Mouse (Mus musculus) CD4-positive, CD25-positive, alpha-beta regulatory T cell, adult 2 months (primary cell): ENCODE results near the gene Clcn2.
A peak's percentile ranks its signal among the peaks of the same experiment; 100 is the strongest.

Experiments
- DNase-seq: peaks from one replicate; pipeline ENCODE4 v3.0.0-alpha.2; 2012; ENCODE audit warnings: low read depth, low spot score

The Clcn2 gene

DNA sequence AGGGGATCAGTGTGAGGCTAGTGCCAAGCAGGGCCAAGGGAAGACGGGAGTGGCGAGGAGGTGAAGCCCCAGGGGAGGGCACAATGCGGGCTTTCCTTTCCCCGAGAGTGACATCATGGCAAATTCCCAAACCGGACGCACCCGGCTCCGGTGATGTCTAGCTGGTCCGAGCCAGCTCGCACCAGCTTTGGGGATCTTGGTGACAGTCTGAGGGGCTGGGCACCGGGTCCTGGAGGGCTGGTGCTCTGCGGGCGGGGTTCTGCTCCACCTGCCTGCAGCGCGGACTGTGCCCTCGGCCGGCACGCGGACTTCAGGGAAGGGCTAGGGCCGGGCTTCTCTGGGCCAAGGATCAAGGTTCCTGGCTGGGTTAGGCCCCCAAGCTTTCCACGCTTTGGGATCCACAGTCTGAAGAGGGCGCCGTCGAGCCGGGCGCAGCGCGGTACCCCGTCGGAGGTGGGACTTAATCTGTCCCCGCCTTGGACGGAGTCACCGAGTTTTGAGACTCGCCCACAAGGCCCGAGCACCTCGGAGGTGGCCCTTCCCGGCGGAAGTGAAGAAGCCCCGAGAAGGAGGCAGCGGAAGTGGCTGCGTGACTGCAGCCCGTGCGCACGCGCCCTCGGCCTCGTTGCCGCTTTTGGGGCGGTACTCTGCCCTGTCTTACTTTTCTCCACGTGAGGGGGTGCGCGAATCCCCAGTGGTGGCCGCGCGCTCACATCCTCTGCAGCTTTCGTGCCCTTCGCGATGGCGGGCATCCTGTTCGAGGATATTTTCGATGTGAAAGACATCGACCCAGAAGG, at the start of gene Clcn2, which contains the start of gene Polr2h:
Clcn2 (minus strand) TSS at position 566 of the 797 bp plus-strand sequence.
Polr2h (plus strand) TSS at position 485 of the 797 bp plus-strand sequence.
- peak; percentile 98 for DNase-seq

DNA sequence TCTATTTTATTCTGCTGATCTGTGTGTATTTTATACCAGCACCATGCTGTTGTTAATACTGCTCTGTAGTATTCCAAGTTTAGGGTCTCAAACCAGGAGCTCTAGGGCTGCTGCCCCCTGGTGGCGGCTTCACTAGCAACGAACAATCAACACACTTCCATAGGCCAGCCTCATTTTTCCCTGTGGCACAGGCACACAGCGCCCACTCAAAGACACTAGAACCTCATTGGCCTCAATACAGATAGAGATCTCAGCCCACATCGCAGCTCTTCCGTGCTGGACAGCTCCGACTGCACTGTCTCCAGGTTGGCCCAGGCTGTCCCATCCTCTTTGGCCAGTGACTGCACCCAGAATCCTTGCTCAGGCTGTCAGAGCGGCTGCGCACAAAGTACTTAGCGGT, 47.7 kb upstream of the Clcn2 start:
- peak; percentile 78 for DNase-seq

DNA sequence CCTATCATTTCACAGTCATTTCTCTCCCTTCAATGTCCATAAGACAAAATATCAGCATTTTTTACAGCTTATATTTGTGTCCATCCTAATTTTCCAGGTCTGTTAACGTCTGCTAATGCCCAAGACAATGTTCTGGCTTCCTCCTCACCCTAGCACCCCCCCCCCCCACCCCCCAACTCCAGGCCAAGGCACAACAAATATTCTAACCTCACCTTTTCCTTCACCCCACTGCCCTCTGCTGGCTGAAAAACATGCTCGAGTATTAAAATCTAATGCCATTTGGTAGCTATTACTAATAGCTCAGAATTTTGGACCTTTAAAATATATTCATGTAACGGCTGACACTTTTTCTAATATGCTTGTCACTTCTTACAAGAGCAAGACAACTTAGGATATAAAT, 44.1 kb upstream of the Clcn2 start:
- peak; percentile 67 for DNase-seq

DNA sequence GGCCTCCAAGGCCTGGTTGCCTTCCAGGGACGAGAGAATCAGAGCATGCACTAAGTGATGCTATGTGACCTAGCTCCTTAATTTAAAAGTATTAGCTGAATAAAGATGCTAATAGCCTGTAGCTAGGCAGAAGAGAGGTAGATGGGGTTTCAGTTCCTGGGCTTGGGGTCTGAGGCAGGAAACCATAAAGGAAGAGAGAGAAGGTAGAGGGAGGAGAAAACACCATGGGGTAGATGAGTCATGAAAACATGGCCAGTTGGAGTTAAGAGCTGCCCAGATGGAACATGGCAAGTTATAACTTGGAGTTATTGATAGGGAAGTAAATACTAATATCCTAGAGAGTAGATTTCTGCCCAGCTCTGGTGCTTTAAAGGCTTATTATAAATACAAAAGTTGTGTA, 39.8 kb upstream of the Clcn2 start:
- DNase-seq = no peak

DNA sequence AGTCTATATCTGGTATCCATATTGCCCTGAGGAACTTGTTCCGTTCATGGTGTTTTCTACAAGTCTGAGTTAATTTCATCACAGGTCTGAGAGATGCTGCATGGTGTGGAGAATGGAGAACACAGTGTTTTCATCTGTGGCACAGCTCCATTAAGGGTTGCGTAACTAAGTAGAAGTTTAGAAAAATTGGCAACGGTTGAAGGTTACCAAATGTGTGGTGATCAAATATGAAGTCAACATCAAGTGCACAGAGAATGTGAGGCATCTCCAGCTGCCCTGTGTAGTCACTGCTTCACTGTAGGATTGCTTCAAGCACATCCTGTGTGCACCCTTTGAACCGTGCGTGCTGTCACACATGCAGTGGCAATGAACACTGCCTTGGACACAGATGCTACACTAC, 38.5 kb upstream of the Clcn2 start:
- no peak for DNase-seq

DNA sequence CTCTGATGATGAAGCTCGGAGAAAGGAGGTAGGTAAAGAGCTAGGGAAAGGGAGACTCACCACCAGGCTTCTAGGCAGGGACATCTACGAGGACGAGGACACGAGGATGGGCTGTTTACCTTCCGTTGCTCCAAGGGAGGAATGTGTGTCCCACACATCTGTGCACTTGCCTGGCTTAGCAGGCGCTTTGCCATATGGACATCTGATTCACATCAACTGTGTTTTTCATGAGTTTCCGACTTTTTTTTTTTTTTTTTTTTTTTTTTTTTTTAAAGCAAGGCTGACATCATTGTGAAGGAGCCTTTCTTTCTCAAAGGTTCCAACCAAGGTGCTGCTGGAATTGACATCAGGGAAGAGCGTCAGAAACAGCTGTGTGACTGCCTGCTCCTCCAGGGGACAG, 33.0 kb upstream of the Clcn2 start:
- no peak for DNase-seq

DNA sequence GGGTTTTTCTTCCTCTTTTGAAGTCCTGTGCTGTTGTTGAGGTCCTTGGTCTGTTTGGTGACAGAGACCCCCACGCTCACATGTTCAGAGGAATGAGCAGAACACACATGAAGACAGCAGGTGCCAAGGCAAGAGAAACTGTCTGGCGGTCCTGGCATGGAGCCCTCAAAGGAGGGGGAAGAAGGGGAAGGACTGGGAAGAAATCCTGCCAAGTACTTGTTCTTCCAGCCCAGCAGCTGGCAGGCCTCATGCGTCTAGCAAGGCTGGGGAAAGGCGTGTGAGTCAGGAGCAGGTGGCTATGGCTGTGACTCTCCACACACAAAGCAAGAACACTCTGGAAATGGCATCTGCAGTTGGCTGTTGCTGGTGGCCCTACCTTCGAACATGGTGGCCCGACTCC, 29.1 kb upstream of the Clcn2 start:
- DNase-seq = no peak

DNA sequence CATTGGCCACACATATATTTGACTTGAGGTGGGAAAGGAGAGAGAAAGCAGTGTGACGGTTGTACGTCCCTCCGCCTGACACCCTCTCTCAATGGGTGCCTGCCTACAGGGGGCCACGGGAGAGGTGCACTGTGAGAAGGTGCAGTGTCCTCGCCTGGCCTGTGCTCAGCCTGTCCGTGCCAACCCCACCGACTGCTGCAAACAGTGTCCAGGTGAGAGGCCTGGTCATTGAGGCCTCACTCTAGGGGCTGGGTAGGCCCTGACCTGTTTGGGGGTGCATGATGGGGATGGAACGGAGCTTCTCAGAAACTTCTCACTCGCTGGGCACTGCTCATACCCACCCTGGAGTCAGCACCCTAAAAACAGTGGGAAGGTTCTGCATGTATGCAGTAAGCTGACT, 22.3 kb upstream of the Clcn2 start:
- no peak for DNase-seq

DNA sequence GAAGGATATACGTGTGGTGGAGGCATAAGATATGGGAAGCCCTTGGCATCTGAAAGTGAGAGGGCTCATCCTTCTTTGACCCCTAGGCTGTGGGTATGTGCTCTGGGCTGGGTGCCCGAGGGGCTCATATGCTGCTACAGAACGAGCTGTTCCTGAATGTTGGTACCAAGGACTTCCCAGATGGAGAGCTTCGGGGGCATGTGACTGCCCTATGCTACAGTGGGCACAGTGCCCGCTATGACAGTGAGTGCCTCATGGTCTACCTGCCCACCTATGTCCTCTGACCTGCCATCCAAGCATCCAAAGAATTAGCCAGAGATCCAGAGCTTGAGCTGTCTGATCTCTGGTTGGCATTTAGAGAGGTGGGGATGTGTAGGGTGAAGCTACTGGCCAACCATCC, 19.3 kb upstream of the Clcn2 start:
- DNase-seq = no peak

DNA sequence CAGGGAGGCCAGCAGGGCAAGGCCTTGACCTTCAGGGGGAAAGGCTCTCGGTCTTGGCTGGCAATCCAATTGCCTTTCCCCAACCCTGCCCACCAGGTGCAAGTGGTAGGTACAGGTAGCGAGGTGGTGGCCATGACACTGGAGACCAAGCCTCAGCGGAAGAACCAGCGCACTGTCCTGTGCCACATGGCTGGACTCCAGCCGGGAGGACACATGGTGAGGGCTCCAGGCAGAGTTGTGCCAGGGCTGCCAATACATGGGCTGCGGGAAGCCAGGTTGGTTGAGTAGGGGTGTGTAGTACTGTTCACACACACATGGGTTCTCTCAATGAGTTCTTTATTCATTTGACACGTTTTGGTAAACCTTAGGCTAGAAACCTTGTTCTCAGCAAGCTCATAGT, 18.6 kb upstream of the Clcn2 start:
- DNase-seq = no peak

DNA sequence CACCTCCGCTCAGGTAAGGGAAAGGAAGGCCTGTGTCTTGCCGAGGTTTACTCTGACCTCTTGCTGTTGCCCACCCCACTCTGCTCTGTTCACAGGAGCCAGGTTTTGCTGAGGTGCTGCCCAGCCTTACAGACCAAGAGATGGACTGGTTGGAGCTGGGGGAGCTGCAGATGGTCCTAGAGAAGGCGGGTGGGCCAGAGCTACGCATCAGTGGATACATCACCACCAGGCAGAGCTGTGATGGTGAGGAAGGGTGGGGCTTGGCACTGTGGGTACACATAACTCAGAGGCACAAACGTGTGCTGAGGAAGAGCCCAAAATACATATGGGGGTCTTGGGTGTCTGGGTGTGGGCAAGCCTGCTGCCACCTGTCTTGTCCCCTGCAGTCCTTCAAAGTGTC, 18.1 kb upstream of the Clcn2 start:
- DNase-seq = no peak

DNA sequence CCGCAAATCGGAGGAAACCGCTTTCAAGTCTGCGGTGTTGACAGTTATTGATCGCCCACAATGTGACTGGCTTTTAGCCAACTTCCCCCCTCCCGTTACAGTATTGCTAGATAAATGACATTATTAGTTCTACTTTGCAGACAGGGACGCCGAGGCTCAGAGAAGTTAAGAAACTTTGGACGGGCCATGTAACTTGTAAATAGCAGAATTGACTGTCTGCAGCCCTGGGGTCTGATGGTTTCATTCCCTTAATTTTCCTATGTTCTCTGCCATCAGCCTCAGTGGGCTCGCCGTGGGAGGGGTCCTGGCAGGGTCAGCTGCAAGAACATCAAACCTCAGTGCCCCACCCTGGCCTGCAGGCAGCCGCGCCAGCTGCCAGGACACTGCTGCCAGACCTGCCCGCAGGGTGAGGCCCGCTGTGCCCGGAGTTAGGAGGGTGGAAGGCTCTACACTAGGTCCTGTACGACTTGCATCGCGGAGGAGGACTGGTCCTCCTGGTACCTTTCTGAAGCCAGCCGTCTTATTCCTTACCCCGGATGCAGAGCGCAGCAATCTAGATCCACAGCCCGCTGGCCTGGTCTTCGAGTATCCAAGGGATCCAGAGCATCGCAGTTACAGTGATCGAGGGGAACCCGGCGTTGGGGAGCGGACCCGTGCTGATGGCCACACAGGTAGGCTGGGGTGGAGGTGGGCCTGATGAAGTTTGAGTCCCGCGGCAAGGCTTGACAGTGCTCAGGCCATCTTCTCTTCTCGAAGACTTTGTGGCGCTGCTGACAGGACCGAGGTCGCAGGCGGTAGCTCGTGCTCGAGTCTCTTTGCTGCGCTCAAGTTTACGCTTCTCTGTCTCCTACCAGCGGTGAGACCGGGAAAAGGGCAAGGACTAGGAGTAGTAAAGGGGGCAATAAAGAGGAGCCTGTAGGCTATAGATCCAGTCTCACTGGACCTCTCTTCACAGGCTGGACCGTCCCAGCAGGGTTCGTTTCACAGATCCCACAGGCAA, 16.5 kb upstream of the Clcn2 start, which contains the start of gene Thpo:
Thpo (minus strand) TSS at position 781 of the 1,000 bp plus-strand sequence.
- DNase-seq = no peak

DNA sequence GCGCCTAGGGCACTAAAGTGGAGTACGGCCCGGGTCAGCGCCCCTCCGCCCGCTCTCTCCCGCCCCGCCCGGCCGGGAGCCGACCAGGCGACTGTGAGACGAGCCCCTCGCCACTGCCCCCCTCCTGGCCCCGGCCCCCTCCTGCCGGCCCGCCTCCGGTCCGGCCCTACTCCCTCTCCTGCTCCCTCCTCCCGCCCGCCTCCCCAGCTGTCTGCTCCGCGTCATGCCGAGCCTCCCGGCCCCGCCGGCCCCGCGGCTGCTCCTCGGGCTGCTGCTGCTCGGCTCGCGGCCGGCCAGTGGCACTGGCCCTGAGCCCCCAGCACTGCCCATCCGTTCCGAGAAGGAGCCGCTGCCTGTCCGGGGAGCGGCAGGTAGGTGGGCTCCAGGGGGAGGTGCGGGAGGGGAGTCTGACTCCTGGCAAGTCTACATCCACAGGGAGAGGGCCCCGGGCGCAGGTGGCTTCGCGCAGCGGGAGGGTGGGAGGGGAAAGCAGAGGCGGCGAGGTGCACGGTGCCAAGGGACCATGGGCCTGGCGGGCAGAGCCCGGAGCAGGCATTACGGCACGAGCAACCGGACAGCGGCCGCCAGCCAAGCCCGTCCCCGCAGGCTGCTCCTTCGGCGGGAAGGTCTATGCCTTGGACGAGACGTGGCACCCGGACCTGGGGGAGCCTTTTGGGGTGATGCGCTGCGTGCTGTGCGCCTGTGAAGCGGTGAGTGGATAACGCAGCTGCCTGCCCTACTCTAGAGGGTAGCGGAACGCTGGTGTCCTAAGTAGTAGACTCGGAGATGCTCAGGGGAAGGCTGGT, 15.6 kb upstream of the Clcn2 start, which contains the start of gene Chrd:
Chrd (plus strand) TSS at position 203 of the 806 bp plus-strand sequence.
- peak; percentile 22 for DNase-seq

DNA sequence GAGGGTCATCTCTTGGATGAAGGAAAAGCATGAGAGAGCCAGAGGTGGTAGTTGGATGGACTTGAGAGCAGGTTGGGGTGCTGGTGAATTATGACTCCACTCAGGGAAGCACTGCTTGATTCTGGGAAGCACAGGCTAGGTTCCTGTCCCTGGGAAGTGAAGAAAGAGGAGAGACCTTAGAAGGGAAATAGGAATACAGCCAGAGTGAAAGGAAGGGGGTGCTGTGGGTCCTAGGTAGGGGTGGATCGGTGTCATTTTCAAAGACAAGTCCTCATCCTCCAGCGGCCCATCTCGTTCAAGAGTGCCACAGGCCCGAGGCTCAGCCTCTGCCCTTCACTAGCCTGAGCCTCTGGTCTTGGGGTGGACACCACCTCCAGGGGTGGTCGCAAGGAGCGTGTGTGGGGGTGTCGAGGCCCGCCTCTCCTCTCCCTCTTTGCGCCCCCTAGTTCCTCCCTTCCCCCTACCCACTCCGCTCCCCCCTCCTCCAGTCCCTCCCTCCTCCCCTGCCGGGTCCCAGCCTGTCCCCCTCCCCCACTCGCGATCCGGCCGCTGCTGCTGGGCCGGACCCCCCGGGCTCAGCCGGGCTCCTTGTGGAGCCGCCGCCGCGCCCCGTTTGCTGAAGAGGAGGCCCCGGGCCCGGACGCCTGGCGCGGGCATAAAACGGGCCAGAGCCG, 14.8 kb upstream of the Clcn2 start:
- DNase-seq = no peak

DNA sequence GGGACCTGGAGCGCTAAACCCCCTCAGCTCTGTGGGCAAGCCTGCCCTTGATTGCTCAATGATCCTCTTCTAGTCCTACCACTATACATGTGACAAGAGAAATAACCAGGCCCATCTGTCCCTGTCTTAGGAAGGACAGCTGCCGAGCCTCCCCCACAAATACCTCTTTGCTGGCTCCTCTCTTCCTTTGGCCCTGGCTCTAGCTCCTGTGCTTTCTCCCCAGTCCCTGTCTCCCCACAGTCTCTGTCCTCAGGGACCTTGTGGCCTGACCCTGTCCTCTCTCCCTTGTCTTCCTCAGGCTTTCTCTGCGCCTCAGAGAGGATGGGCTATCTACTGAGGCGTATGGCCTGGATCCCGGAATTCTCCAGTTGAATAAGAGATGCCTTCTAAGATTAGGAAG, 14.1 kb upstream of the Clcn2 start:
- DNase-seq = no peak

DNA sequence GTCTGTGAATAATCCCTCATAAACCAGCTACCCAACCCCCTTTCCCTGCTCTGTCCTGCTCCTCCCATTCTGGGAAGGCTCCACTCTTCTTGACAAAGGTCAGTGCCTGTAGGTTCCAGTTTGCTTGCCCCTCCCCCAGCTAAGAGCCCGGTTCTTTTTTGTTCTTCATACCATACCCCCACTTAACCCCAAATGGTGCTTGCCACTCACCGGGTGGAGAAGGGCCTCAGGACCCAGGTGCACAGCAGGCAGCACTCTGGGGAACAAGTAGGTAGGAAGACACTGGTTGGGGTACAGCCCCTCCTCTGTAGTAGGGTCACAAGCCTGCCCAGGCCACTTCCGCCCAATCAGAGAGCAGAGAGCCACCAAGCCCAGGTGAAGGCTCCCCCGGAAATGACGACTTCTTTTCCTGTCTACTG, 12.8 kb upstream of the Clcn2 start:
- DNase-seq = no peak

DNA sequence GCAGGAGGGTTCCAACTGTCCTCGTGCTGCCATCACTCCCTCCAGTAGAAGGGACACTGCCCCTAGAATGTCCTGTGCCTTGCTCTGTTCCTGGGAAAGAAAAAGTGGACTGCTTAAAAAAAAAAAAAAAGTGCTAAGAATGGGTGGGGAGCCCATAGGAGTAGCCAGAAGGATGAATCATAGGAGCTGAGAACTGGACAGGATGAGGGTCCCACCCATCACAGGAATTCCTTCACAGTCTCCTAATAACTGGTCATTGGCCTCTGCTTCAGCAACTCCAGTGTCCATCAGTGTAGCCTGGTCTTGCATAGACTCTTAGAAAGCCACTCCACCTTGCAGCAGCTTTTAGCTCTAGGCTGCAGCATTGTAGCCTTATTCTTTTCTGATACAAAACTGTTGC, 8.8 kb upstream of the Clcn2 start:
- DNase-seq = no peak

DNA sequence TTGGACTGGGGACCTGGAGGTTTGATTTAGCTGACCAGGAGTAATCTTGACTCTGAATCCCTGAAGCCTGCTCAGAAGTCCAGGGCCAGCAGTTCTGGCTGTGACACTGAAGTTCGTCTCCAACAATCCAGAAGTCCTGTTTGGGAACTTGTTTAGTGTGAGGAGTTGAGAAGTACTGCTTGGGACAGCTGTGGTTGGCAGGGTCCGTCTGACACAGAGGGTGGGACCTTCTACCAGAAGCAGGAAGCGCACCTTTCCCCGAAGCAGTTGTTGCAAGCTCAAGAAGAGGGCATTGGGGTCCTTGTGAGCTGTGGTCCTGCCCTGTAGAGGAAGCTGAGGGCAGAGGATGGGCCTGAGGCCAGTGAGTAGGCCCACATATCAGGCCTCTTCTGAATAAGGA, 8.2 kb upstream of the Clcn2 start:
- no peak for DNase-seq

DNA sequence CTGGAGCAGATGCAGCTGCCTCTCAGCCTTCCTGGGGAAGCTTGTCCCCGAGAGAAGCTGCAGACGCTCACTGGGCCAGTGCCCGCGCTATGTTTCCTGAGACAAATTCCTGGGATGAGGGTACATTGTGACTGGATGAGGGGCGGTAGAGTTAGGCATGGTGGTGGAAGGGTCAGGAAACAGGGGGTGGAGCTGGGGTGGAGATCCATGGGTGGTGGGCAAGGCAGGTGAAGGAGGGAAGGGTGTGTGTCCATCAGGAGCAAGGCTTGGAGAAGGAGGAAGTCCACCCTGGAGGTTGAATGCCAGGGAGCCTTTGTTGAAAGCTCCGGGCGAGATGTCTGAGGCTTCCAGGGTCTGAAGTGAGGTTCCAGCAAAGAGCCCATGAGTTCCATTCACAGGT, 7.8 kb upstream of the Clcn2 start:
- no peak for DNase-seq

DNA sequence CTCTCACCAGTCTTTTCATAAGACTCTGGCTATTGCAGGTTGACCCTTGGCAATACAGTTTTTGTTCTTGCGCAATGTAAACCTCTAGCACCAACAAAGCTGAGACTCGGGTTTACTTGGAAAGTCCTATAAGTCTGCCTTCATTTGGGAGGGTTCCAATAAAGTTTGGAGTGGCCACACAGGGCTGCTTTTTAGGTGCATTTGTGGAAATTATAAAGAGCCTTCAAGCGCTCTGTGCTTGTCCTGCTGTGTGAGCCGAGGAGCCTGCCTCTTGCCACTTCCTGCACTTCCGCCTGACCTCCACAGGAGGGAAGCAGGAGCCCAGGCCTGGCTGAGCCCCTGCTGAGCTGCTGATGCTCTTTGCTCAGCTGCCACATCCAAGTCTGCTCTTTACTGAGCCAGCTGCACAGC, 6.8 kb upstream of the Clcn2 start:
- DNase-seq = peak; percentile 52

DNA sequence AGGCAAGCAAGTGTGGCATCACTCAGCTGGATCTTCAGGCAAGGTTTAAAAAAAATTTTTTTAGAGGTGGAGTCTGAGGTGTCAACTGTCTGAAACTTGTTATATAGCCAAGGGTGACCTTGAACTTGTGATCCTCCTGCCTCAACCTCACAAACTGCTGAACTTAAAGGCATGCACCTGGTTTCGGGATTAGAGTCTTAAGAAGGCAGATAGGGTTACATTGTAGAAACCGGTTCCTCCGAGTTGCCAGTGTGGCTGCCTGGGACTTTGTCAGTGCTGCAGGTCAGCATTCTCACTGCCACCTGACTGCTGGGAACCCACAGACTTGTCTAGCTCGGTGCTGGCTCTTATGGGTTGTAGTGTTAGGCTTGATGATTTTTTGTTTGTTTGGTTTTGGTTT, 5.7 kb upstream of the Clcn2 start:
- no peak for DNase-seq
